Mouse (Mus musculus) bone marrow, adult 2 months (tissue): Measurements from ENCODE around the gene Bhlhe23.

Source experiments
- CTCF ChIP-seq: fragments of 200-500 bp; IDR thresholded peaks from 2 replicates; pipeline ENCODE4 v1.5.1; 2011; ENCODE audit warnings: low read length, control low read depth; ENCODE audit not compliant: control insufficient read depth, insufficient read depth
- POLR2A ChIP-seq: fragments of 200-500 bp; IDR thresholded peaks from 2 replicates; pipeline ENCODE4 v1.6.1; 2011; ENCODE audit warnings: low read depth, mild to moderate bottlenecking, control low read depth, low read length, borderline replicate concordance; ENCODE audit not compliant: control insufficient read depth

- TF ChIP-seq CTCF, result no peak
- no peak for TF ChIP-seq POLR2A
These were observed 45.7 kb downstream of the Bhlhe23 start for GRCm38 (mm10) chr2:180731036-180731435.
